Mouse (Mus musculus) liver, embryonic 16.5 days (tissue): ENCODE data around the gene Asphd1. TPM values are rescaled to one million over a fixed set of nuclear protein-coding genes. Genes with fewer than 3 reads are reported as not detected.

Experiments used
- ATAC-seq: fragments of 200-750 bp; cut with Nextera tagmentation; 2 replicates; pipeline ENCODE4 v1.8.0; 2017; ENCODE audit warnings: low read depth, mild to moderate bottlenecking, moderate number of reproducible peaks, moderate library complexity
- H3K27ac ChIP-seq: fragments of 300-500 bp; sonication (generic); 2 replicates; pipeline ENCODE4 v1.5.1; 2014; ENCODE audit warnings: mild to moderate bottlenecking, low read length
- H3K27me3 ChIP-seq: fragments of 300-500 bp; sonication (generic); 2 replicates; pipeline ENCODE4 v1.6.1; 2014; ENCODE audit warnings: low read depth, low read length, mixed read lengths; ENCODE audit not compliant: control insufficient read depth, insufficient read depth
- H3K36me3 ChIP-seq: fragments of 300-500 bp; sonication (generic); 2 replicates; pipeline ENCODE4 v1.6.1; 2014; ENCODE audit warnings: mild to moderate bottlenecking; ENCODE audit not compliant: control insufficient read depth, insufficient read depth
- H3K4me1 ChIP-seq: fragments of 300-500 bp; sonication (generic); 2 replicates; pipeline ENCODE4 v1.6.1; 2014; ENCODE audit warnings: low read depth, low read length, mixed read lengths; ENCODE audit not compliant: control insufficient read depth
- H3K4me2 ChIP-seq: fragments of 300-500 bp; sonication (generic); 2 replicates; pipeline ENCODE4 v1.6.1; 2014; ENCODE audit warnings: low read depth, low read length, mixed read lengths
- H3K4me3 ChIP-seq: fragments of 300-500 bp; sonication (generic); 2 replicates; pipeline ENCODE4 v1.5.1; 2014; ENCODE audit warnings: low read depth, mild to moderate bottlenecking, low read length
- H3K9ac ChIP-seq: fragments of 300-500 bp; sonication (generic); 2 replicates; pipeline ENCODE4 v1.6.1; 2014; ENCODE audit warnings: low read depth, low read length
- H3K9me3 ChIP-seq: fragments of 300-500 bp; sonication (generic); replicated peaks from 2 replicates; pipeline ENCODE4 v1.6.1; 2016; ENCODE audit warnings: low read length; ENCODE audit not compliant: control insufficient read depth
- WGBS: fragments of 180-500 bp; shearing (Covaris S2); extraction: QIAGEN DNeasy Blood & Tissue Kit; methylation state at CpG from one replicate; pipeline ENCODE4 v1.1.7; 2014; ENCODE audit not compliant: insufficient replicate concordance; 5-methylcytosine and 5-hydroxymethylcytosine counted together
- polyA plus RNA-seq: library from polyadenylated mRNA; unstranded; fragments of >200 nt; fragmentation: Nextera tagmentation; extraction: Ambion mirVana; gene quantifications from 2 replicates; pipeline ENCODE4 v1.2.1, GENCODE M21; 2015

Gene Asphd1
- polyA plus RNA-seq: not detected in 2 replicates

DNA sequence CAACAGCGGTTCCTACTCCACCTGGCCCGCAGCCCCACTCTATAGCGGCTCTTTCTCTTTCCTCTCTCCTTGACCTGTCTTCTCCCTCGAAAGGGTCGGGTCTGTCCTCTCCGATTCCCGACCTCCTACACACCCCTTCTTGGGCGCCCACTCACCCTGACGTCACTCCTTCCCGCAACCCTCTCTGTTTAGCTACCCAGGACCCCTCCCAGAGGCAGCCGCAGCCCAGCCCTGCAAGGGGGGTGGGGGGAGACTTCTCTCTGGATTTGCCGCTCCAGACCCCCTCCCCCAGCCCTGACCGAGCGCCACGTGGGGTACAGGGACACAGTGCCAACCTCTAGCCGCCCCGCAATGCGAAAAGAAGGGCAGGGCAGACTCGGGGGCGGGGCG, at the start of gene Asphd1:
TSS of gene Asphd1 (minus strand) at position 180 of the 390 bp plus-strand sequence.
- no peak for ATAC-seq
- H3K27me3 ChIP-seq: peaks cover 29% of the 10 kb centered on the region
- WGBS: 3% methylated on average over 21 of the region's 21 CpGs

GRCm38 (mm10) chr7:126996449-126996848, 47.1 kb upstream of the Asphd1 start:
- H3K9ac ChIP-seq: no peak overlapping the region
- no peak for ATAC-seq
- WGBS: 74% methylated on average over 4 of the region's 4 CpGs
- H3K4me3 ChIP-seq: no peak overlapping the region
- no peaks in the 10 kb centered on the region for H3K4me1 ChIP-seq
- H3K27me3 ChIP-seq: no peaks in the 10 kb centered on the region
- no peak overlapping the region for H3K27ac ChIP-seq
- H3K36me3 ChIP-seq: no peaks in the 10 kb centered on the region
- no peak overlapping the region for H3K4me2 ChIP-seq
- no peaks in the 10 kb centered on the region for H3K9me3 ChIP-seq

More for the DNA sequence above, at the start of gene Asphd1:
- Histone ChIP-seq H3K4me2 (peak within 1 kb of the TSS; percentile 79), H3K4me1 (peaks cover 5% of the 10 kb centered on the region), H3K36me3 (no peaks in the 10 kb centered on the region), H3K4me3 (peak within 1 kb of the TSS; percentile 41), H3K9ac (no peak within 1 kb of the TSS), H3K27ac (no peak within 1 kb of the TSS), H3K9me3 (no peaks in the 10 kb centered on the region)

DNA sequence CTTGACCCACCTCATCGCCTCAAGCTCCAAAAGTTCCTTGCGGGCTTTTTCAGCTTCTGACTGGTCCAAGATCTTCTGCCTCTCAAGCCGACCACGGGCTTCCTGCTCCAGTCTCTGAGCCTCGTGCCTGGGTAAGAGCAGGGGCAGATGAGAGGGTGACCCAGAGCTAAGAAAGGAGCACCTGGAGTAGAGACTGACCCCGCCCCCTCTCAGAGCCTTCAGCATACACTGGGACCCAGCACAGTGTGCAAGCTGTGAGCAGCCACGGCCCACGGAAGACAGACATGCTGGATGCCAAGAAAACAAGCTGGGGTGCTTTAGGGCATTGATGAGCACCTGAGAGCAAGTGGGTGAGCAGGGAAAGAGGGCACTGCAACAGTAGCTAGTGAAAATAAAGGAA, 39.4 kb upstream of the Asphd1 start:
- no peak for ATAC-seq
- no peaks in the 10 kb centered on the region for H3K36me3 ChIP-seq
- H3K27ac ChIP-seq: no peak overlapping the region
- H3K4me1 ChIP-seq: no peaks in the 10 kb centered on the region
- no peaks in the 10 kb centered on the region for H3K27me3 ChIP-seq
- H3K4me2 ChIP-seq: no peak overlapping the region
- H3K4me3 ChIP-seq: no peak overlapping the region
- no peak overlapping the region for H3K9ac ChIP-seq
- H3K9me3 ChIP-seq: no peaks in the 10 kb centered on the region
- 54% methylated on average over 8 of the region's 8 CpGs for WGBS

GRCm38 (mm10) chr7:126986319-126986718, 36.9 kb upstream of the Asphd1 start:
- no peak overlapping the region for H3K4me3 ChIP-seq
- no peak overlapping the region for H3K4me2 ChIP-seq
- ATAC-seq: no peak
- H3K9ac ChIP-seq: no peak overlapping the region
- no peaks in the 10 kb centered on the region for H3K27me3 ChIP-seq
- WGBS: 47% methylated on average over 9 of the region's 9 CpGs
- H3K27ac ChIP-seq: no peak overlapping the region
- no peaks in the 10 kb centered on the region for H3K36me3 ChIP-seq
- H3K4me1 ChIP-seq: no peaks in the 10 kb centered on the region; the same call in 1 of the 2 replicates
- no peaks in the 10 kb centered on the region for H3K9me3 ChIP-seq

DNA sequence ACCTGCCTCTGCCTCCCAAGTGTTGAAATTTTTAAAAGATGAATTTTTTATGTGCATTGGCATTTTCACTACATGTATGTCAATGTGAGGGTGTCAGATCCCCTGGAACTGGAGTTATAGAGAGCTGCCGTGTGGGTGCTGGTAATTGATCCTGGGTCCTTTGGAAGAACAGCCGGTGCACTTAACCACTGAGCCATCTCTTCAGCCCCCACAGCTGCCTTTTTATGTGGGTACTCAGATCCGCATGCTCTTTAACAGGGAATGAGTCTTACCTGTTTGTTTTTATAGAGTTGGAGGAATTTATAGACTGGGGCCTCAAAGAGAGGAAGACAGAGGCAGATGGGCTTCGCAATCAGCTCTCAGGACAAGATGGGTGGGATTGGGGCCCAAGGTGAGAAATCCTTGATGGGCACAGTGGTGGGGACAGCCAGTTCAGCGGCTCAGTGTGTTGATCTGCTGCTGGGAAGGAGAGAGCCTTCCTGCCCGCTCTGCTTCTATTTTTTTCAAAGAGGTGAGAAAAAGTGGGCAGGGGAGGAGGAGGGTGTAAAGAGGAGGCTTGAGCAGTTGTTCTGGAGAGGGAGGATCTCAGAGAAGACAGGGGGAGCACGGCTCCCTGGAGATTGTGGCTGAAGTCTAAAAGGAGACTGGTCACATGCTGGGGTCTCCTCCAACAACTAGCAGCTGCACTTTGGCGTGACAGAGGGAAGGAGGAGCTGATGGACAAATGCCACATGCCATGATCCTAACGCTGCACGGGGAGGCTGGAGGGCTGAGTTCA, 35.5 kb upstream of the Asphd1 start:
- Histone ChIP-seq H3K4me2 (no peak overlapping the region), H3K4me1 (no peaks in the 10 kb centered on the region; the same call in 1 of the 2 replicates), H3K27ac (no peak overlapping the region), H3K27me3 (no peaks in the 10 kb centered on the region), H3K9me3 (no peaks in the 10 kb centered on the region), H3K9ac (no peak overlapping the region), H3K36me3 (peaks cover 4% of the 10 kb centered on the region), H3K4me3 (no peak overlapping the region)
- no peak for ATAC-seq
- 50% methylated on average over 10 of the region's 10 CpGs for WGBS

- Histone ChIP-seq H3K36me3 (peaks cover 17% of the 10 kb centered on the region), H3K27ac (no peak overlapping the region), H3K27me3 (no peaks in the 10 kb centered on the region), H3K9me3 (no peaks in the 10 kb centered on the region), H3K9ac (no peak overlapping the region), H3K4me3 (no peak overlapping the region), H3K4me1 (peaks cover 4% of the 10 kb centered on the region), H3K4me2 (no peak overlapping the region)
- WGBS: 76% methylated on average over 7 of the region's 7 CpGs
- no peak for ATAC-seq
Measured at GRCm38 (mm10) chr7:126983113-126983512, 33.7 kb upstream of the Asphd1 start.

DNA sequence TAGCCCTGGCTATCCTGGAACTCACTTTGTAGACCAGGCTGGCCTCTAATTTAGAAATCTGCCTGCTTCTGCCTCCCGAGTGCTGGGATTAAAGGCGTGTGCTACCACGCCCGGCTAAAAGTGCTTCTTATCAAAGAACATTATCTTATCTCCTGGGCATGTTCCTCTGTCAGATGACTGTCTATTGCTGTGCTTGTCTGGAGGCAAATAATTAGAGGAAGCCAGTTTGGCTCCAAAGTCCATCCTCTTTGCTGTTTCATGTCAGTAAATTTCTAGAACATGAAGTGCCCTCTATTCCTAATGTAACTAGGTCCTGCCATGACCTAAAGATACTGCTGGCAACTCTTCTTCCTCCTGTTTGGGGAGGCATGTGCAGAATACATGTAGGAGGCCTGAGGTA, 32.7 kb upstream of the Asphd1 start:
- Histone ChIP-seq H3K27me3 (no peaks in the 10 kb centered on the region), H3K9me3 (no peaks in the 10 kb centered on the region), H3K4me2 (no peak overlapping the region), H3K9ac (no peak overlapping the region), H3K4me1 (peaks cover 12% of the 10 kb centered on the region), H3K27ac (no peak overlapping the region), H3K4me3 (no peak overlapping the region), H3K36me3 (peaks cover 17% of the 10 kb centered on the region)
- 46% methylated on average over 4 of the region's 4 CpGs for WGBS
- no peak for ATAC-seq

GRCm38 (mm10) chr7:126981601-126982000, 32.2 kb upstream of the Asphd1 start:
- Histone ChIP-seq H3K36me3 (peaks cover 17% of the 10 kb centered on the region), H3K27me3 (no peaks in the 10 kb centered on the region), H3K4me1 (peaks cover 15% of the 10 kb centered on the region), H3K9me3 (no peaks in the 10 kb centered on the region), H3K4me3 (no peak overlapping the region), H3K4me2 (no peak overlapping the region), H3K9ac (no peak overlapping the region), H3K27ac (no peak overlapping the region)
- no peak for ATAC-seq
- 68% methylated on average over 2 of the region's 2 CpGs for WGBS

DNA sequence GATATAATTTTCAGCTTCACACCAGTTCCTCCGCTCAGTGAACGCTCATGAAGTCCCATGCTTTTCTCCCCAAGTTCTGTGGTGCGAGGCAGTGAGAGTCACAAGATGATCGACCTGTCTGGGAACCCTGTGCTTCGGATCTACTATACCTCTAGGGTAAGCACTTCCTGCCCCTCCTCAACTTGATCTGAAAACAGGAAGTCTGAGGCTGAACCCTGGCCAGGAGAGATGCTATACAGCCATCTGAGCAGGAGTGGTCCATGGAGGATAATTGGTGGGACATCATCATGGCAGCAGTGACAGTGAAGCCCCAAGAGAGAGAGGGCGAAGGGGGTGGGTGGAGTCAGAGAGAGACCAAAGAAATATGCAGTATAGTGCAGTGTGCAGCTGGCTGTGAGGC, 29.5 kb upstream of the Asphd1 start:
- peaks cover 17% of the 10 kb centered on the region for H3K36me3 ChIP-seq
- ATAC-seq: no peak
- H3K9ac ChIP-seq: no peak overlapping the region
- H3K9me3 ChIP-seq: no peaks in the 10 kb centered on the region
- no peak overlapping the region for H3K27ac ChIP-seq
- no peaks in the 10 kb centered on the region for H3K27me3 ChIP-seq
- H3K4me1 ChIP-seq: peaks cover 21% of the 10 kb centered on the region
- 76% methylated on average over 6 of the region's 6 CpGs for WGBS
- H3K4me3 ChIP-seq: no peak overlapping the region
- no peak overlapping the region for H3K4me2 ChIP-seq
